Mouse (Mus musculus): Measurements from ENCODE around the gene Gipc3.

- no peak for TF ChIP-seq CTCF (IDR thresholded peaks at IDR 0.05; ENCODE audit: control insufficient read depth, insufficient read depth, low read length)
- TF ChIP-seq POLR2A (IDR thresholded peaks at IDR 0.05; ENCODE audit: borderline replicate concordance, control insufficient read depth, low read depth, low read length): no peak
These were observed 51.5 kb downstream of the Gipc3 start, which contains the start of gene Tjp3 for GRCm38 (mm10) chr10:81291511-81292104.
